Mouse (Mus musculus) cerebellum, adult 9-10 months (tissue): ENCODE measurements around the gene Sox12.
"Not testable (repeated sequence)": the region's sequence is repeated elsewhere in the genome, so short reads cannot be mapped to it uniquely, and the experiment has no call there.

Experiments used
- DNase-seq: peaks from one replicate; pipeline ENCODE4 v3.0.0; 2022

Gene Sox12

GRCm38 (mm10) chr2:152399122-152399542, 1.3 kb upstream of the Sox12 start:
- no peak for DNase-seq

- peak; percentile 87 for DNase-seq
Measured at GRCm38 (mm10) chr2:152398691-152399090, 828 bp upstream of the Sox12 start.

- DNase-seq = peak; percentile 70
Measured at GRCm38 (mm10) chr2:152397004-152397589, 766 bp downstream of the Sox12 start.

- peak; percentile 73 for DNase-seq
Measured at GRCm38 (mm10) chr2:152396110-152397003, 1.5 kb downstream of the Sox12 start.

GRCm38 (mm10) chr2:152395271-152395920, 2.5 kb downstream of the Sox12 start:
- DNase-seq = no peak

GRCm38 (mm10) chr2:152393225-152394017, 4.4 kb downstream of the Sox12 start:
- DNase-seq = no peak

GRCm38 (mm10) chr2:152392786-152393185, 5.1 kb downstream of the Sox12 start:
- peak; percentile 82 for DNase-seq

- no peak for DNase-seq
Measured at GRCm38 (mm10) chr2:152384191-152384590, 13.7 kb downstream of the Sox12 start.

- no peak for DNase-seq
Measured at GRCm38 (mm10) chr2:152376345-152376741, 21.5 kb downstream of the Sox12 start, which contains the start of gene Nrsn2. Nrsn2 (minus strand) TSS chr2:152376638.

GRCm38 (mm10) chr2:152375652-152376344, 22.1 kb downstream of the Sox12 start:
- no peak for DNase-seq

- no peak for DNase-seq
Measured at GRCm38 (mm10) chr2:152373547-152373946, 24.3 kb downstream of the Sox12 start.

- no peak for DNase-seq
Measured at GRCm38 (mm10) chr2:152372661-152373060, 25.2 kb downstream of the Sox12 start.

GRCm38 (mm10) chr2:152372104-152372503, 25.8 kb downstream of the Sox12 start:
- DNase-seq = no peak

- DNase-seq = peak; percentile 18
Measured at GRCm38 (mm10) chr2:152368532-152369140, 29.2 kb downstream of the Sox12 start.

- no peak for DNase-seq
Measured at GRCm38 (mm10) chr2:152367917-152368316, 29.9 kb downstream of the Sox12 start.

GRCm38 (mm10) chr2:152363245-152364147, 34.4 kb downstream of the Sox12 start:
- peak; percentile 75 for DNase-seq

- DNase-seq = no peak
Measured at GRCm38 (mm10) chr2:152361193-152361592, 36.7 kb downstream of the Sox12 start.

GRCm38 (mm10) chr2:152360271-152360775, 37.5 kb downstream of the Sox12 start:
- no peak for DNase-seq

- no peak for DNase-seq
Measured at GRCm38 (mm10) chr2:152359616-152360015, 38.2 kb downstream of the Sox12 start.

- DNase-seq = not testable (repeated sequence)
Measured at GRCm38 (mm10) chr2:152358977-152359376, 38.9 kb downstream of the Sox12 start.
